Mouse (Mus musculus) CD8-positive naive resting alpha-beta T cell, adult 2 months (primary cell): ENCODE measurements around the gene Ccn6.

Source experiments
- DNase-seq, 2 experiments: peaks; one replicate each; pipeline ENCODE4 v3.0.0; 2022; ENCODE audit warnings: low read depth in 2 of 2, low spot score in 2 of 2

Gene Ccn6

GRCm38 (mm10) chr10:39162666-39163484 lies 719 bp downstream of the Ccn6 start:
- DNase-seq: no peak

- no peak for DNase-seq
These were observed 2.2 kb downstream of the Ccn6 start for GRCm38 (mm10) chr10:39161406-39161805.

- DNase-seq: no peak
These were observed 5.3 kb downstream of the Ccn6 start for GRCm38 (mm10) chr10:39158306-39158705.

GRCm38 (mm10) chr10:39157321-39157720 lies 6.3 kb downstream of the Ccn6 start:
- DNase-seq: no peak

- DNase-seq: no peak
These were observed 6.9 kb downstream of the Ccn6 start for GRCm38 (mm10) chr10:39156719-39157118.

GRCm38 (mm10) chr10:39142216-39142615 lies 21.4 kb downstream of the Ccn6 start:
- no peak for DNase-seq

- no peak for DNase-seq
These were observed 22.2 kb downstream of the Ccn6 start for GRCm38 (mm10) chr10:39141401-39141800.

GRCm38 (mm10) chr10:39140843-39141242 lies 22.8 kb downstream of the Ccn6 start:
- no peak for DNase-seq

- DNase-seq: no peak
These were observed 24.8 kb downstream of the Ccn6 start for GRCm38 (mm10) chr10:39138761-39139160.

- no peak for DNase-seq
These were observed 25.8 kb downstream of the Ccn6 start for GRCm38 (mm10) chr10:39137766-39138165.

- peak; percentile 72 to 85 for DNase-seq
These were observed 29.9 kb downstream of the Ccn6 start, which contains the start of the genes Fam229b and Tube1 for GRCm38 (mm10) chr10:39133462-39134310. Gene Fam229b, minus strand, starts transcription at chr10:39133914. Gene Tube1, plus strand, starts transcription at chr10:39133976.

- no peak for DNase-seq
These were observed 42.2 kb downstream of the Ccn6 start for GRCm38 (mm10) chr10:39121412-39121811.

GRCm38 (mm10) chr10:39109489-39109874 lies 54.1 kb downstream of the Ccn6 start:
- DNase-seq: no peak

- no peak for DNase-seq
These were observed 54.6 kb downstream of the Ccn6 start for GRCm38 (mm10) chr10:39108837-39109488.

- DNase-seq: no peak
These were observed 56.7 kb downstream of the Ccn6 start for GRCm38 (mm10) chr10:39106935-39107334.

GRCm38 (mm10) chr10:39106413-39106812 lies 57.2 kb downstream of the Ccn6 start:
- DNase-seq: no peak

GRCm38 (mm10) chr10:39104803-39105449 lies 58.7 kb downstream of the Ccn6 start:
- no peak for DNase-seq
